Mouse (Mus musculus) megakaryocyte, adult 5-6 weeks (primary cell): Measurements from ENCODE around the gene Nkx2-4. TPM values are rescaled to one million over a fixed set of nuclear protein-coding genes. Genes with fewer than 3 reads are reported as not detected.
A peak's percentile ranks its signal among the peaks of the same experiment; 100 is the strongest.

Experiments used
- ATAC-seq: 2 replicates; pipeline ENCODE4 v1.8.0; 2016; ENCODE audit warnings: mild to moderate bottlenecking, inconsistent platforms; ENCODE audit not compliant: poor library complexity, severe bottlenecking
- total RNA-seq, 2 experiments: library from RNA; stranded (forward) in 1 of 2; stranded (reverse) in 1 of 2; fragments of 153-499, 151-499 nt in 1 of 2; fragments of 221-1000, 200-1000 nt in 1 of 2; gene quantifications; 2 replicates each; pipeline versions ENCODE4 v1.2.3 to v1.2.4; 2015 to 2017

Nkx2-4 gene
- not detected in 2 replicates for total RNA-seq (2015)
- total RNA-seq (2017) = not detected in 2 replicates

- no peak for ATAC-seq
These were observed at the start of gene Nkx2-4 for GRCm38 (mm10) chr2:147085072-147085870. Gene Nkx2-4, minus strand, starts transcription at chr2:147085445.

GRCm38 (mm10) chr2:147127366-147127765 is 42.1 kb upstream of the Nkx2-4 start:
- no peak for ATAC-seq

GRCm38 (mm10) chr2:147119736-147120135 is 34.5 kb upstream of the Nkx2-4 start:
- peak; percentile 52; the same call in 1 of the 2 replicates for ATAC-seq

GRCm38 (mm10) chr2:147086441-147086840 is 1.2 kb upstream of the Nkx2-4 start:
- no peak for ATAC-seq

GRCm38 (mm10) chr2:147085937-147086336 is 692 bp upstream of the Nkx2-4 start:
- no peak for ATAC-seq

GRCm38 (mm10) chr2:147084366-147085071 is 726 bp downstream of the Nkx2-4 start:
- no peak for ATAC-seq

- peak; percentile 27; the same call in 1 of the 2 replicates for ATAC-seq
These were observed 1.5 kb downstream of the Nkx2-4 start for GRCm38 (mm10) chr2:147083471-147084365.

- no peak for ATAC-seq
These were observed 2.9 kb downstream of the Nkx2-4 start for GRCm38 (mm10) chr2:147082391-147082790.

- ATAC-seq = no peak
These were observed 10.8 kb downstream of the Nkx2-4 start for GRCm38 (mm10) chr2:147074399-147074798.

GRCm38 (mm10) chr2:147073962-147074361 is 11.3 kb downstream of the Nkx2-4 start:
- ATAC-seq = no peak

GRCm38 (mm10) chr2:147070305-147070704 is 14.9 kb downstream of the Nkx2-4 start:
- no peak for ATAC-seq

- no peak for ATAC-seq
These were observed 16.2 kb downstream of the Nkx2-4 start for GRCm38 (mm10) chr2:147069077-147069476.

GRCm38 (mm10) chr2:147067480-147068246 is 17.6 kb downstream of the Nkx2-4 start:
- ATAC-seq = no peak

GRCm38 (mm10) chr2:147053229-147053892 is 31.9 kb downstream of the Nkx2-4 start:
- no peak for ATAC-seq

- no peak for ATAC-seq
These were observed 38.2 kb downstream of the Nkx2-4 start for GRCm38 (mm10) chr2:147047051-147047450.

GRCm38 (mm10) chr2:147035864-147036263 is 49.4 kb downstream of the Nkx2-4 start:
- ATAC-seq = peak; percentile 89
